Mouse (Mus musculus) spleen, adult 2 months (tissue): Measurements from ENCODE around the gene Lum.

ENCODE experiments used
- CTCF ChIP-seq: fragments of 200-500 bp; IDR thresholded peaks from 2 replicates; pipeline ENCODE4 v1.5.1; 2011; ENCODE audit warnings: mild to moderate bottlenecking, inconsistent platforms; ENCODE audit not compliant: insufficient read depth, insufficient read length, insufficient replicate concordance; ENCODE audit errors: extremely low read depth
- POLR2A ChIP-seq: fragments of 200-500 bp; IDR thresholded peaks from 2 replicates; pipeline ENCODE4 v1.6.1; 2011; ENCODE audit warnings: low read depth, low read length, inconsistent platforms

- TF ChIP-seq POLR2A (no peak), CTCF (no peak)
Measured at GRCm38 (mm10) chr10:97591685-97592084, 26.8 kb downstream of the Lum start.
